Mouse (Mus musculus) lung, adult 2 months (tissue): ENCODE measurements around the gene Gm15155. TPM values are rescaled to one million over a fixed set of nuclear protein-coding genes. Genes with fewer than 3 reads are reported as not detected.
"Not testable (repeated sequence)": the region's sequence is repeated elsewhere in the genome, so short reads cannot be mapped to it uniquely, and the experiment has no call there.

Experiments used
- DNase-seq: peaks from one replicate; pipeline ENCODE4 v3.0.0; 2022
- H3K4me1 ChIP-seq: fragments of 200-500 bp; 2 replicates; pipeline ENCODE4 v1.6.1; 2011; ENCODE audit warnings: low read length; ENCODE audit not compliant: control insufficient read depth, insufficient read depth
- H3K4me3 ChIP-seq: fragments of 200-500 bp; replicated peaks from 2 replicates; pipeline ENCODE3; 2011; ENCODE audit warnings: low read depth, mild to moderate bottlenecking, control low read depth, low read length; ENCODE audit errors: extremely low read depth
- CTCF ChIP-seq: fragments of 200-500 bp; IDR thresholded peaks from 2 replicates; pipeline ENCODE4 v1.5.1; 2011; ENCODE audit warnings: mild to moderate bottlenecking, low read length, control low read depth; ENCODE audit not compliant: insufficient read depth
- POLR2A ChIP-seq: fragments of 200-500 bp; IDR thresholded peaks from 2 replicates; pipeline ENCODE4 v1.6.1; 2011; ENCODE audit warnings: low read depth, mild to moderate bottlenecking, control low read depth, low read length, borderline replicate concordance; ENCODE audit errors: extremely low read depth
- WGBS: fragments of 180-500 bp; shearing (Covaris S2); methylation state at CpG from one replicate; pipeline ENCODE4 v1.1.7; 2018; 5-methylcytosine and 5-hydroxymethylcytosine counted together
- polyA plus RNA-seq: library from polyadenylated mRNA; depleted of rRNA; stranded (reverse); fragments of >200 nt; gene quantifications from 2 replicates; pipeline ENCODE4 v1.2.3, GENCODE M21; 2012

Gene Gm15155
- polyA plus RNA-seq, 1 experiment = not detected

DNA sequence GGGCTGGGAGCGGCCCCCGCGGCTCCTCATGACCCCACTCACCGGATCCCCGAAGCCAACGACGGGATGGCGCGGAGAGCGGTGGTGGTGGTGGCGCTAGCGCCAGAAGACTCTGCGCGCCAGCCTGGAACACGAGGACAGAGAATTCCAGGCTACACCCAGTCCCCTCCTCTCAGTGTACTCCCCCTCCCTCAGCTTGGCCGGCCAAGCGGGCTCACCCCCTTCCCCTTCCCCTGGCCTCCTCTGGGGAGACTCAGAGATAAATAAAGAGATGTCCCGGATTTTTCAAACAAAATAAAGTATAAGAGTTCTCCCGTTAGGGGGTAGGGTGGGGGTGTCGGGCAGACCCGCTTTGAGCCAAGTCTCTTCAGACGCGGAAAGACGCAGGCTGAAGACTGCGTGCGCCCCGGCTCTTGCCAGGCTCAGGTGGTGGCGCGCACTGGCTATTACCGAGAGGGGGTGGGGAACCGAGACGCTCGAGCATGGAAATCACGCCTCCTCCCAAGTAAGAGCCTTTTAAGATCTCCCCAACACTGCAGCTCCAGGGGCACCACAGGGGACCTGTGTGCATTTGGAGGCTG, 750 bp upstream of the Gm15155 start, which contains the start of gene Ptchd1:
TSS of gene Ptchd1 (minus strand) at position 114 of the 581 bp plus-strand sequence.
- DNase-seq = no peak
- no peaks in the 10 kb centered on the region for H3K4me1 ChIP-seq
- H3K4me3 ChIP-seq = no peak within 1 kb of the TSS
- TF ChIP-seq POLR2A (no peak), CTCF (no peak)
- 31% methylated on average over 34 of the region's 34 CpGs for WGBS

DNA sequence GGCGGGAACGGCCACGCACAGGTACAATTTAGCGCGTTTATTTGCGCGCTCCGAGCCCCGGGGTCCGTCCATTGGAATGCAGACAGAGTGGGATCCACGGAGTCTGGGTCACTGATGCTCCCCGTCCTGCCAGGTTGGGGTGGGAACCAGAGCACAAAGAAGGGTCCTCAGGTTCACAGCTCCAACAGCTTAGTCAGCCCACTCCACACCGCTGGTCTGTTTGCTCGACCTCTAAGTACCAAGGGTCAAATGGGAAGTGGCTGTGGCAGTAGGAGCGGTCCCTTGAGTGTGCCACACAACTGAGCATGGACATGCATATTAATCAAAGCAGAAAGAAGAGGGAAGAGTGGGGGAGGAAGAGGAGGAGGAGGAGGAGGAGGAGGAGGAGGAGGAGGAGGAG, 354 bp downstream of the Gm15155 start:
- 33% methylated on average over 15 of the region's 15 CpGs for WGBS
- TF ChIP-seq POLR2A (no peak), CTCF (no peak)
- H3K4me1 ChIP-seq = no peaks in the 10 kb centered on the region
- DNase-seq = no peak
- no peak overlapping the region for H3K4me3 ChIP-seq

DNA sequence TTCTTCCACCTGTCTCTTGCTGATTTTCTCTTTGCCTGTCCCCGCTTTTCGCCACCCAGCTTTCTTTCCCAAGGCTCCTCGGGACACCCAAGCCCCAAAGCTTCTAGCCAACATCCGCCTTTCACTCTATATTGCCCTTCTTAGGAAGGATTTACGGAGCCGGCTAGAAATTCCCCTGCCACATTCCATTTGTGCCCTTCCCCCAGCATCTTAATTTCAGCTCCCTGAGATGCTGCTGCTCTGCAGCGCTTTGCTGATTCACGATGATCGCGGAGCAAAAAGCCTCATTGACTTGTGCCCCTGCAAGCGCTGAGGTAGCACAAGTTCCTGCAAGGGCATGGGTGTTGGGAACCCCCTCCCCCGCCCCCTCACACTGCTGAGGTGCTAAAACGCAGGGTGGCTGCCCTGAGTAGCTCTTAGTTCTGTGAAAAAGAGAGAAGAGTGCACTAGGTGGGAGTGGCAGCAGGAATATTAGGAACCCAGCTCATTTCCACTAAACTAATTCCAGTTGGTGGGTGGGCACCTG, 1.2 kb downstream of the Gm15155 start:
- Histone ChIP-seq H3K4me3 (no peak overlapping the region), H3K4me1 (no peaks in the 10 kb centered on the region)
- DNase-seq = no peak
- WGBS = 18% methylated on average over 13 of the region's 13 CpGs
- TF ChIP-seq POLR2A (no peak), CTCF (no peak)

DNA sequence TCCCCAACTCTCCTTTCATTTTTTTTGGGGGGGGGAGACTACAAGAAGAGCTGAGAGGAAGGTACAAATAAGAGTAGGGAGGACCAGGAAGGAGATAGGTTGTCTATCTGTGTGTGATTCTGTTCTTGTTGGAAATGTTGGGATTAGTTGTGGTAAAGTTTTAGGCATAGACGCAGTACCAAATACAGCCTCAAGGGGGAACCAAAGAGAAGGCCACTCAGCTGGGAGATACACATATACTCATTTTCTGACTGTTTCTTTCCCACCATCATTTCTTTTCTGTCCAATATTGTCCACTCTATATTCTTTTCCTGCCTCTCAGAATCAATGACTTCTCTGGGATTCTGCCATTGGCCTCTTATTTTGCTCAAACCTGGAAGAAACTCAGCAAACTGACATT, 19.4 kb downstream of the Gm15155 start:
- WGBS = 5% methylated on average over 1 of the region's 1 CpGs
- Histone ChIP-seq H3K4me1 (no peaks in the 10 kb centered on the region), H3K4me3 (no peak overlapping the region)
- no peak for DNase-seq
- TF ChIP-seq CTCF (peak; percentile 10; the same call in 1 of the 2 replicates), POLR2A (no peak)

DNA sequence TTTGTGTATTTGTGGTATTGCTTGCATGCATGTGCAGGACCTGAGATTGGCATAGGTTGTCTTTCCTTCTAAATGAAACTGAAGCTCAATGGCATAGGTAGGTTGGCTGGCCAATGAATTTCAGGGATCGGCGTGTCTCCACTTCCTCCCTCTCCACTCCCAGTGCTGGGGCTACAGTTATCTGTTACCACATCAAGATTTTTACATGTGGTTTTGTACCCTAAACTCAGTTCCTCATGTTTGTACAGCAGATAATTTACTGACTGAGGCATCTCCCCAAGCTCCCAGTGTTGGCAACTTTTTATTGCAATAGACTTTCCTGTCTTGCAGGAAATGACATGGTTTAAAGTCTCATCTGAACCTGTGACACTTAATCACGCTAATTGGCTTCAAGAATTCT, 21.4 kb downstream of the Gm15155 start:
- TF ChIP-seq CTCF = no peak
- no peak for TF ChIP-seq POLR2A
- Histone ChIP-seq H3K4me3 (no peak overlapping the region), H3K4me1 (no peaks in the 10 kb centered on the region)
- 79% methylated on average over 3 of the region's 3 CpGs for WGBS
- no peak for DNase-seq

DNA sequence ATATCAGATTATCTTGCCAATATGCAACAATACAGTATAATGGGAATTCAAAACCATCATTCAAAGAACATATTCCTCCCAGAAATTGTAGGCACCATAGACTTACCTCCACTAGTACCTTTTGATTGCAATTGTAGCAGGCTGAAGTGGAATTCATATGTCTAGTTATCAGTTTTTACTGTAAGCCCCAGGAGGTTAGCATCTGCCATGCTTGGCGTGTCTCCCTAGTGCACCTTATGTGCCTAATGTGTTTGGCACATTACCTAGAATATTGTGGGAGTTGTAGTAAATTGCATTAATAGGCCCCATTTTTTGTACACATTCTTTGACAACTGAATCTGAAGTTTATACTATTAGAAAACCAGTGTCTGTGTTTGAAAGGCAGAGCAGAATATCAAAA, 33.4 kb downstream of the Gm15155 start:
- 51% methylated on average over 1 of the region's 1 CpGs for WGBS
- no peak for DNase-seq
- Histone ChIP-seq H3K4me1 (no peaks in the 10 kb centered on the region), H3K4me3 (no peak overlapping the region)
- TF ChIP-seq CTCF (no peak), POLR2A (no peak)

DNA sequence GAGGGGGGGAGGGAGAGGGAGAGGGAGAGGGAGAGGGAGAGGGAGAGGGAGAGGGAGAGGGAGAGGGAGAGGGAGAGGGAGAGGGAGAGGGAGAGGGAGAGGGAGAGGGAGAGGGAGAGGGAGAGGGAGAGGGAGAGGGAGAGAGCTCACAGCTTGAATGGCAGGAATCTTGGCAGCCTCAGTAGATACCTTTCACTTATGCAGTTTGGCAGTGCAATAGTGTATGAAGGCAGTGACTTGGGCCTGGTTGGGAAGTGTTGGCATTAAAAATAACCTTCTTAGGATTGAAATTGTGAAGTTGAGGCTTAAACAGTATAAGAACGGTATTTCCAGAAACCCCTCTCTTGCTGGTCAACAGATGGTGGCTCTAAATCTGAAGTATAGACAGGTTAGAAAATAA, 65.9 kb downstream of the Gm15155 start:
- not testable (repeated sequence) for DNase-seq, H3K4me3 ChIP-seq, H3K4me1 ChIP-seq
- WGBS = 84% methylated on average over 1 of the region's 1 CpGs

DNA sequence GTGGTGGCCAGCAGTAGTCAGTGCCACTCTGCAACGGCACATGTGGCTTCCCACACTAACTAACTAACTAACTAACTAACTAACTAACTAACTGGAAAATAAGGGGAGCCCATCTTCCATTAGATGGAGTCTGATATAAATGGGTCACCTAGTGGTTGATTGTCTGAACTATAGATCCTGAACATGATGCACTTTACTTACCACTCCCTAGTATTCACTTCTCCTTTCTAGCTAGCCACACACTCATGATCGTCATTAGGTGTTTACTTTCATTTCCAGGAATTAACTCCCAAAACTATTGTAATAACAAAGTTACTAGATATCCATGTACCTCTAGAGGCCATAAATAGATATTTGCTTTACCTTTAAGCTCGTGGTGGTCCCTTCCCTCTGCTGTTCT, 99.6 kb downstream of the Gm15155 start:
- 67% methylated on average over 3 of the region's 3 CpGs for WGBS
- Histone ChIP-seq H3K4me3 (no peak overlapping the region), H3K4me1 (no peaks in the 10 kb centered on the region)
- DNase-seq = no peak
- no peak for TF ChIP-seq POLR2A
- no peak for TF ChIP-seq CTCF

DNA sequence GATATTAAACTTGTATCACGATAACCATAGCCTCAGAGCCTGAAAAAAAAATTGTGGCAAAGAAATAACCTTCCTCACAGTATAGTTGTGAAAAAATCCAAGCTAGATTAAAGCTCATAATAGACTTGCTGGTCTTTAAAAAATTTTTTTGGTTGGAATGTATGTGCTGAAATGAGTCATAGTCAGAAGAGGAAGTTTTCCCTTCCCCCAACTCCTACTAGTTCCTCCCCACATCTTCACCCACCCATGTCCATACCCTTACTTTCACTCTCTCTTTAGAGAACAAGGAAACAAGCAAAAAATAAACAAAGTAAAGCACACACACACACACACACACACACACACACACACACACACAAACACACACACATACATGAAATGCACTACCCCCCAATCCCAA, 103.8 kb downstream of the Gm15155 start:
- 48% methylated on average over 1 of the region's 1 CpGs for WGBS
- no peak overlapping the region for H3K4me3 ChIP-seq
- no peaks in the 10 kb centered on the region for H3K4me1 ChIP-seq
- no peak for DNase-seq
- TF ChIP-seq POLR2A = no peak
- TF ChIP-seq CTCF = no peak

DNA sequence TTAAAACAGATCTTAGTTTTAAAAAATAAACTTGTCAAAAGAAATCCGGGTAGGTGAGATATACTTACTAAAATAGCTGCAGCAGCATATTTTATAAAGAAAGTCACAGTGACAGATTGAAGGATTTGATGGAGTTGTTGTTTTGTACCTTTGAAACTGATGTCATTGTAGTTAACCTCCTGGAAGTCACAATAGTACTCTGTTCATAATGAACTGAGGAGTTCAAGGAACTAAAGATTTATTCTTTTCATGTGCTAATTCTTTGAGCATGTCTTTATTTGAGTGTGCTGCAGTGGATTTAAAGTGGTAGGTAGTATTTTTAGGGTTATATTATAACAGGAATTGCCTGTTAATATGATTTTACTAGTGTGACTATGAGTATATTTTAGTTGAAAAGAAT, 263.6 kb downstream of the Gm15155 start:
- DNase-seq = no peak
- Histone ChIP-seq H3K4me3 (no peak overlapping the region), H3K4me1 (no peaks in the 10 kb centered on the region)
- 54% methylated on average over 1 of the region's 1 CpGs for WGBS
- TF ChIP-seq POLR2A (no peak), CTCF (no peak)
